Mouse (Mus musculus) right cerebral cortex, postnatal 4 days (tissue): ENCODE measurements at regions not wholly inside any gene's neighbourhood (a gene's known extent, or its start where the extent isn't known, plus 50 kb on each side); places are given as distances from the start of the nearest gene placed in this dataset.

Source experiments
- DNase-seq: peaks from one replicate; pipeline ENCODE4 v3.0.0-alpha.2; 2022

DNA sequence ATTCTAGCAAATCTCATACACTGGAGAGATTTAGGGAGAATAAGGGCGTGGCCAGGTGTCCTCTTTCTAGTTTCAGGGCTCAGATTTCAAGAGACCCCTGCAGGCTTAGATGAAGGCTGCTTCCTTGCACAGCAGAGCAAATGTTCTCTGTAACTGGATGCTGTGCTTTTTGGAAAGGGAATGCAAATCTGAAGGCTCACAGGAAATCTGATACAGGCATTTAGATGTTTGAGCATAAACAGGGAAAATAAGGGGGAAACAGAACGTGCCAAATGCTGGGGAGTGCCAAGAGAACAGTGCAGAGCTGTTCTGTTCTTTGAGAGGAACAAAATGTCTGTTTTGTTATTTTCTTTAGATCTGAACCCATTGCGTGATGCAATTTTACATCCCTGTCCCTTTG is 161.0 kb upstream of the Samsn1 start:
- no peak for DNase-seq

DNA sequence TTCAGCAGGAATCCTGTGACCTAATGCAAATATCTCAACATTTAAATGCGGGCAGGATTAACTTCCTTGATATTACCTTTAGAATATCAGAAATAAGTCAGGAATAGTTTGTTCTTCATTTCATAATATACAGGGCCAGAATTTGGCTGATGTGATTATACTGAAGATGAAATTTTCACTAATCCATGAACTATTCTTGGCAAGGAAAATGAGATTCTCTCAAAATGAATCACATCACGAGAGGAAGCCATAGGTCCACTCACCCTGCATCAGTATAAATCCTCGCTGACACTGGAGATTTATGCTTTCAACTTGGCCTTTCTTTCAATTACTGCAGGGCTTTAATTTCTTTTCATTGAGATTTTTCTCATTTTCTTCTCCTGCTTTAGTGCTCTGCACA is 159.5 kb upstream of the Samsn1 start:
- DNase-seq = no peak

DNA sequence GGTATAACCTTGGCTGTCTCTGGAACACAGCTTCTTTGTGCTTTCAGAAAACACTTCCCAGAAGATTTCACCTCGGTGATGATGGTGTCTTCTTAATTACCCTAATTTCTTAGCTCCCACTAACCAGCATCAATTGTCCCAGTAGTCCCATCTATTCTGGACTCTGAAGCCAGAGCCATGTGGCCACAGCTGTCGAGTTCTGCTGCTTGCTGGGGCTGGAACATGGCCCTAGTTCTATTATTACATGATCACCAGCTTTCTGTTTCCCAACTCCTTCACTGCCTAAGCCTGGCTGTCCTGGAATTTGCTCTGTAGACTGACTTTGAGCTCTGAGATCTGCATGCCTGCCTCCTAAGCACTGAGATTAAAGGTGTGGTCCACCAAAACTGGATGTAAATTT is 145.6 kb upstream of the Samsn1 start:
- no peak for DNase-seq

DNA sequence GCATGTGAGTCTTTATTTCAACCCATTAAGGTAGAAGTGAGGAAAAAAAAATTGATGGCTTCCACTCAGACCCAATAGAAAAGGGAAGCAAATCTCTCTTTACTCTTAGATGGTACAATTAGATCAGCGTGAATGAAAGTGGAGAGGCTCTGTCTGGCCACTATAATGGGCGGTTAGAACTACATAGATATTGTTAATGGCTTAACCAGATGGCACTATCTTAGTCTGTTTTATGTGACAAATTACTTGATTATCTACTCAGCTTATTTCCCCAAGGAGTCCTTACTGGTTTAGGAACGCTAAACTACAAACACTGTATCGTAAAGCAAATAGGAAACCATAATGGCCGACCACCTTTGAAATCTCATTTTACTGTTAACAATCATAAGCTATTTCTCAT is 138.8 kb upstream of the Samsn1 start:
- DNase-seq = no peak

DNA sequence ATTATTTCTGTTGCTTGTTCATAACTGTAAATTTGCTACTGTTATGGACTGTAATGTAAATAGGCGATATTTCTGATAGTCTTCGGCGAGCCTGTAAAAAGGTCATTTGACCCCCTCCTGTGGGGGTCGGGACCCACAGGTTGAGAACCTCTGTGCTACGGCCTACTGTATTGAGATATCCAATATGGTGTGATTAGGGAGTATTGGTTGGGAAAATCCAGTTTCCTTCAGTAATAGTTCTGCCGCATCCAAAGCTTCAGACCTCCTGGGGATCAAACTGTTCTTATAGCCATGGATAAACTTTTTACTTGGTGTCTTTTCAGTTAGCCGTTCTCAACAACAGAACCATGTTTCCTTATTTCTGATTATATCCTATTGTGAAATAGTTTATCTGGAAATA is 136.5 kb upstream of the Samsn1 start:
- no peak for DNase-seq

GRCm38 (mm10) chr16:76153766-76154525 is 131.9 kb upstream of the Samsn1 start:
- no peak for DNase-seq

DNA sequence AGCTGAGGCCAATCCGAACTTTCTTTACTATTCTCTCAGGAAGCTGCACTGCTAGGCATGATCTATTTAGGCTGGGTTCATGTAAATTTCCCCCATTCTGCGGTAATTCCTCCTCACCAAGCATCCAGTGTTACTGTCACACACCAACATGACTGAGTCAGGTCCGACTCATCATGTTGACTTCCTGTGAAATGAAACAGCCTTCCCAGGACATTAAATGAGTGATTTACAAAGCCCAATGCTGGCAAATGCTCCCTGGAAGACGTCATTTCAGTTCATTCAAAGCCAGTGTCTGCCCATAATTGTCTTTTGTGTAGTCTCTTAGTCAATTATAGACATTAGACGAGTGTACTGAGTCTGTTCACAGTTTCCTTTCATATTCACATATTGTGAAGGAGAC is 127.5 kb upstream of the Samsn1 start:
- DNase-seq = no peak

- no peak for DNase-seq
Measured at GRCm38 (mm10) chr16:76133892-76134291, 111.8 kb upstream of the Samsn1 start.

DNA sequence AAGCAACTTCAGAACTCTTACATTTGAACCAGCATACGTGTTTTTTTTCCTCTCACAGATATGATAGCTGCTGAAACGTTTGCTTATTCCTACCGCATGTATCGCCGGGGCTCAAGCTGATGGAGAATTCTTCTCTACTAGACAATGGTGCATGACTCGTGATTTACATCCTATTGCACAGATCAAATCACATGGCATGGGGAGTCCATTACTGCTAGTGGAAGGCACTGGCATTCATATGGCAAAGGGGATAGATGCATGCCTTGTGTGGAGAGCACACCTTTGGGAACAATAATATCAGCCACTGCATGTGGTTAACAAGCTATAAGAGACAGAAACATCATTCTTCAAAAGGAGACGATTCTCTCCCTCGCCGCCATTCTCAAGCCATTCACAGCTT is 108.4 kb upstream of the Samsn1 start:
- DNase-seq = no peak

DNA sequence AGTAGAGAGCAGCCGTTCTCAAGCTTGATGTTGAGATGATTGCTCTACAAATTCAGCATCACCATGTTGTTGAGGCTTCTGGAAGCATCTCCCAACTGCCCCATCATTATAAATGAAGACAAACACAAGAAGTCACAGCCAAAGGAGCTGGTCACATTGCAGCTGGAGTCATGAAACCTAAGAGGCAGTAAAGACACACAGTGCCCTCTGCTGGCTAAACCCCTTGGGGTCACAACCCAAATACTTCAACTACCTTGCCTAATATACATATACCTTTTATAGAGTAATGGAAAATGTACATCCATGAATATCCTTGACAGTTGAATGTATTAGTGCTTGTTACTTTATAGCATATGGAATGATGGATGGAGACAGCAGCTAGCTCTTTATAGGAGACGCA is 107.9 kb upstream of the Samsn1 start:
- no peak for DNase-seq

DNA sequence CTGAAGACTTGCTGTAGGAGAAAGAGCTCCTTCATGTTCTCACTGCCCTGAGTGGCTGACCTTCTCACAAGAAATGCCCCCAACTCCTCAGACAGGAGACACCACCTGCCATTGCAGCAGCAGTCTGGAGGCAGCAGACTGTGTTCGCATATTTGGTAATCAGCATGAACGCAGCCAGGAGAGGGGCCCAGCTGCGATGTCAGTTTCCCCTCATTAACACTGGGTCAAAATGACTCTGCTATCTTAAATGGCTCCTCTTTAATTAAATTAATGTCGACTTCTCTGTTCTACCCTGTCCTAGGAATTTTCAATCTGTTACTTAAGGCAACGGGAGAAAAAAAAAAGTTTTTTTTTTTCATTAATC is 100.9 kb upstream of the Samsn1 start:
- no peak for DNase-seq

DNA sequence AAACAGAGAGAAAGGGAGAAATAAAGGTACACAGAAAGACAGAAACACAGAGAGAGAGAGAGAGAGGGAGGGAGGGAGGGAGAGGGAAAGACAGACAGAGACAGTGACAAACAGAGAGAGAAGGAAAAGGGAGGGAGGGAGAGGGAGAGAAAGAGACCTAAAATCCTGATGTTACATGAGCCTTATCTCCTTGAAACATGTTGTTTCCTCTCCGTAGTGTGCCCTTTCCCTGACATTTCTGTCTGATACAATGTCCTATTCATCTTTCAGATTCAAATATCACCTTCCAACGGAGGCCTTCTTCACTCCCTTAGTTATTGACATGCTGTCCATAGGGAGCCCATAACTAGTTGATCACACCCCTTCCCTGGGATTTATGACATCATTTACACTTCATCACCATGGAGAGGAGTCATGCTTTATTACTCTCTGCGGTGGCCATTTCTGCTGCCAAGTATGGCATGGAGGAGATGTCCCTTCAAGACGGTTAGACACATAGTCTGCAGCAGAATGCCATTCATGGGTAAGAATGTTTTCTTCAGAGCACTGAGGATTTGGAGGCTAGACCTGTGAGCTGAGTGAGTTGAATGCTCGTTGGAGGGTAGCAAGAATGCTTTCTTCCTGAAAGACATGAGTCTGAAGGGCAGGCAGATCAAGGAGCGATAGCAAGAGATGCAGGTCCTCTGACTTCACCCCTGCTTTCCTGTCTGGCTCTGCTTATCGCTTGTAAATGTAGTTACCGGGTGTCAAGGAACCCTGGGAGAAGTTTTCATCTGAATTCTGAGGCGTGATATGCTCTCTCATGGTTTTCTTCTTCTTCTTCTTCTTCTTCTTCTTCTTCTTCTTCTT is 100.3 kb upstream of the Samsn1 start:
- no peak for DNase-seq

DNA sequence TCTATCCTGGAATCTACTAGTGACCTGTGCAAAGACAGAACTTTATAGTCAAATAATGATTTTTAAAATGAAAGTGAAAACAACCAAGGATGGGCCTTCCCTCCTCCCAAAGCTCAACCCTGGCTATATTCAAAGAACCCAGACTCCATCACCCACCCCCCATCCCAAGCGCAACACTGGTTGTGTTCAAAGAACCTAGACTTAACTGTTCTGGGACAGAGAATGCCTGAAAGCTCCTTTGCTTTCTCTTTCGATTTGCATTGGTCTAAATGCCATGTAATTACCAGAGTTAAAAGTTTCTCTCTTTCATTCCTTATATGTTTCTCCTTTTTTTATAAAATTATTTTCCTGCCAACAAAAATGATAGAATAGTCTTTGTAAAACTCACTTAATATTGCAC is 98.6 kb upstream of the Samsn1 start:
- DNase-seq = no peak

DNA sequence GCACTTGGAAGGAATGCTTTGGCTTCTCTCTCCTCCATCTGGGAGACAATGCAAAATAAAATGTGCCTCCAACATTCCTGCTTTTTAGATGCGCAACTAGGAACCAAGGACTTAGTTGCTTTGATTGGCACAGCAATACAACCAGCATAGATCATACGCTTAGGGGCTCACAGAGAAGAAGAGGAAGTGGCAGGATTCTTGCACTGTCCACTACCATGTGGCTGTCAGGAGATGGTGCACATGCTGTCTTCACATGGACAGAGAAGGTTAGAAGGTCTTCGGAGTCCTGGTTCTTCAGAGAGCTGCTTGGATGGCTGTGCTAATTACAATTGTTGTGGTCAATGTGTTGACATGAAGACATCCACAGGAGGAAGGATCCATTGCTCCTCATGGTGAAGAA is 88.3 kb upstream of the Samsn1 start:
- no peak for DNase-seq

DNA sequence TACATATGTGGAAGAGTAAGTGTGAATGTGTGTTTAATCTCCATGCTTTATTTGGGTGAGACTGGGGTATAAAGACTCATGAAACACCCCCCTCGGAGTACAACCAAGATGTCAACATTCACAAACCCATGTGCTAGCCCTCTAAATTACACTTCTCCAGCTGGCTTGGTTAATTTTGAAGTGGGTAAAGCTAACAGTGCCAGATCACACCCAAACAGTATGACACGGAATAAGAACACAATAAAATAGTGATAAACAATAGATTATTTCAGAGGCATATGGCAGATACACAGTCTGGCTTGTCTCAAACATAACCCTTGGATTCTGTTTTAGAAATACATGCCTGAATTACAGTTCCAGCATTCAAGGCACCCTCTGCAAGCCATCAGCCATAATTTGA is 86.4 kb upstream of the Samsn1 start:
- DNase-seq = no peak

- no peak for DNase-seq
Measured at GRCm38 (mm10) chr16:76104673-76105072, 82.6 kb upstream of the Samsn1 start.

DNA sequence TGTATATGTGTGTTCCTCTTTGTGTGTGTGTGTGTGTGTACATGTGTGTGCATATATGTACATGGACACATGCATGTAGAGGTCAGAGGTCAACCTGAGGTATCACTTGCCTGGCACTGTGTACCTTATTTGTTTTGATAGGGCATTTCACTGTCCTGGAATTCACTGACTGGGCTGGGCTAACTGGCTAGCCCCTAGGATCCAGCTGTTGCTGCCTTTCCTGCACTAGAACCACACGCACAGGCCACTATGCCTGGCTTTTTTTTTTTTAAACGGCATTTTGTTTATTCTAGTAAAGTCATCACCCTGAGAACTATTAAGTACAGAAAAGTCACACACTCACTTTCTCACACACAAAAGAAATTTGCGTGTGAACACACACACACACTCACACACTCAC is 79.7 kb upstream of the Samsn1 start:
- DNase-seq = no peak

DNA sequence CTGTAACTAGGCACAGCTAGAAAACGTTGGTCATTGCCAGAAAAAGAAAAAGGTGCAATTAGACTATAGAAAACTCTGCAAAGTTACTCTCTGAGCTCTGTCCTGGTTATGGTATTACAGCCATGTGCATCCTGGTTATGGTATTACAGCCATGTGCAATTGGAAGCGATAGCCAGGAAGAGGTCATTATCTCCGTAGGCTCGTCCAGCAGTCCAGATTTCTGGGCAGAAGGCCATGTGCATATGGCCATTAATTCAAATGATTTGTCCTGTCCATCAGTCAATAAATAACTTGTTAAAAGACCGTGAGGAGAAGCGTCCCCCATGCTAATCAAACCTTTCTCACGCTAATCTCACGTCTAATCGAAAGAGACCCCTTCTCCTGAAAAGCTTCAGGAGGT is 75.7 kb upstream of the Samsn1 start:
- DNase-seq = no peak

DNA sequence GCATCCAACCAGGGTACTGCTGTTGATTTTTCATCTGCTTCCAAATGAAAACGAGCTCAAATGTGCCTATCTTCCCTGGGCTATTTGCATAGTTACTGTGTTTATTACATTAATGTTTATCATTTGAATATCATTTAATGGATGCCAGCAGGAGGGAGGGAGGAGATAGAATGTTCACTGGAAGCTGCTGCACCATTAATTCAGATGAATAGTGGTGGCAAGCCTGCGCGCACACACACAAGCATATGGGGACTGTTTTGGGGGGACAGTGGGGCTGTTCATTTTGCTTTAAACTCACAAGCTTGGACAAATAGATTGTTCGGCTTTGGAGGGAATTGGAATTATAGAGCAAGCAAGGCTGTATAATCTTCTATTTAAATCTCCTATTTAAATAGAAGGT is 74.3 kb upstream of the Samsn1 start:
- no peak for DNase-seq

- DNase-seq = no peak
Measured at GRCm38 (mm10) chr16:76085363-76085762, 63.3 kb upstream of the Samsn1 start.

DNA sequence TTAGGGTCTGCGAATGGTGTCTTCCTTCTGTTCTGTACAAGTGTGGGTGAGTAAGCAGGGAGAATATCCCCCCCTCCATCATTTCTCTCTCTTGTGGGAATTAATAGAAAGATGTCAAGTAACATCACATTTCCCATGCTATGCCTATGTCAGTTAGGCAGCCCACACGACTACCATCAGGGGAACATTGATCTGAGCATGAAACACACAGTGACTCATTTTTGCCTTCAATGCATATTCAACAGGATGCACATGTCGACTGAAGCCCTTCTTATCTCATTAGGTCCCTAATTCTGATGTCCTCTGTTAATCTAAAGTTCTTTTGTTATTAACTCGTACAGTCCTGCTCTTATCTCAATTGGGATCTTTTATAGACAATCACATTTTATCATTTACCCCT is 60.4 kb upstream of the Samsn1 start:
- no peak for DNase-seq

- no peak for DNase-seq
Measured at GRCm38 (mm10) chr16:76079761-76080502, 57.9 kb upstream of the Samsn1 start.

DNA sequence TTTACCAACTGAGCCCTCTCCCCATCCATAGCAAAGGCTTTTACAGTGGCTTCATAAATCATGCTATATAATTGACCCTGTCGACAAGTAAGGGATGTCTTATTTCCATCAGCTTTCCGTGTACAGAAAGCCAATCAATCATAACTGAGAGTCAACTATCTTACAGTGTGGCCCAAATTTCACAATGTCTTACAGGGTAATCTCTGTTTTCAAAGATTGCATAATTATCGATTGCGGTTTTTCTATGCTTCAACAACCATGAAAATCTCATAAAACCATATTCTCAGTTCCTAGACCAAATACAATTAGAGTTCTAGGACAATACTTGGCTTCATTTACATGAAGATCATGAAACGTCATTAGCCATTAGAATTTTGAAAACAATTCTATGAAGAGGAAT is 56.1 kb upstream of the Samsn1 start:
- DNase-seq = no peak

DNA sequence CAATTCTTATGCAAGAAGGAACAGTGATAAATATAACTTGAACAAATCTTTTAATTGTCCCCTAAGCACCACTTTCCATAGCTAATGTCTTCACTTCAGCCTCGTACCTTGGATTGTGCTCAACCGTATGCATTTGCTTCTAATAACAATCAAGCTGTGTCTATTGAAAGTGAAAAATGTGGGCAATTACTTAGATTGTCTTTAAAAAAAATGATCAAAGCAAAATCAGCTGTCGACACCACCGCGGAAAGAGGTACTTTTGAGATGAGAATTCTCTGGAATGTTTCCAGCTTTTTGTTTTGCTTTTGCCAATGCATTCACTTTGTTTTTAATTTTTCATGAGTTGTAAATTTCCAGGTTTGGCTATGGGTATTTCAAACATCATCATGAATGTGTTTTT is 54.1 kb upstream of the Samsn1 start:
- no peak for DNase-seq
